Mouse (Mus musculus): ENCODE measurements around the gene Hic2. TPM values are rescaled to one million over a fixed set of nuclear protein-coding genes. Genes with fewer than 3 reads are reported as not detected.
"Not testable (repeated sequence)": the region's sequence is repeated elsewhere in the genome, so short reads cannot be mapped to it uniquely, and the experiment has no call there.

The Hic2 gene
- polyA plus RNA-seq, 1 experiment from 2014 or later, result 2.1 TPM

- Histone ChIP-seq H3K36me3 (ENCODE audit: control insufficient read depth, insufficient read depth, low read length) (no peaks in the 10 kb centered on the region), H3K4me1 (replicated peaks; ENCODE audit: control insufficient read depth, insufficient read depth) (no peaks in the 10 kb centered on the region), H3K4me2 (replicated peaks; ENCODE audit: low read depth) (no peak overlapping the region), H3K4me3 (ENCODE audit: low read depth, low read length) (no peak overlapping the region), H3K9ac (ENCODE audit: low read length) (no peak overlapping the region), H3K27ac (replicated peaks) (no peak overlapping the region), H3K9me3 (ENCODE audit: control insufficient read depth, low read length) (no peaks in the 10 kb centered on the region), H3K27me3 (ENCODE audit: control insufficient read depth, insufficient read depth, low read length) (no peaks in the 10 kb centered on the region)
- ATAC-seq (ENCODE audit: low FRiP score, low TSS enrichment), result no peak
- TF ChIP-seq CTCF (IDR thresholded peaks at IDR 0.05; ENCODE audit: low read depth) (no peak), EP300 (optimal IDR thresholded peaks at IDR 0.05) (no peak)
- DNase-seq (ENCODE audit: low spot score), result no peak
Observed at GRCm38 (mm10) chr16:17226496-17226895, 6.9 kb upstream of the Hic2 start.

DNA sequence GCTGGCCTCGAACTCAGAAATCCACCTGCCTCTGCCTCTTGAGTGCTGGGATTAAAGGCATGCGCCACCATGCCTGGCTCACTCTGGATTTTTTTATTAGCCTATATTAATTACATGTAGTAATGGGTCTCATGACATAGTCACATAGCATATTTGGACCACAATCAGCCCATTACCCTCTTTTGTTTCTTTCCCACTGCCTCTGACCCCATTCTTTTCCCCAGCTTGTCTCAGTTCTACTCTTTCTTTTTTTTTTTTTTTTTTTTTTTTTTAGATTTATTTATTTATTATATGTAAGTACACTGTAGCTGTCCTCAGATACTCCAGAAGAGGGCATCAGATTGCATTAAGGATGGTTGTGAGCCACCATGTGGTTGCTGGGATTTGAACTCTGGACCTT, 1.8 kb upstream of the Hic2 start:
- H3K9me3 ChIP-seq (ENCODE audit: control insufficient read depth, low read length); DNase-seq (ENCODE audit: low spot score); H3K36me3 ChIP-seq (ENCODE audit: control insufficient read depth, insufficient read depth, low read length); ATAC-seq (ENCODE audit: low FRiP score, low TSS enrichment); H3K4me2 ChIP-seq (replicated peaks; ENCODE audit: low read depth); H3K9ac ChIP-seq (ENCODE audit: low read length); H3K27ac ChIP-seq (replicated peaks); H3K4me3 ChIP-seq (ENCODE audit: low read depth, low read length); H3K27me3 ChIP-seq (ENCODE audit: control insufficient read depth, insufficient read depth, low read length): not testable (repeated sequence)
- H3K4me1 ChIP-seq (replicated peaks; ENCODE audit: control insufficient read depth, insufficient read depth), result peaks cover 10% of the 10 kb centered on the region
- 89% methylated on average over 2 of the region's 2 CpGs for WGBS

GRCm38 (mm10) chr16:17233702-17234498, 528 bp downstream of the Hic2 start:
- Histone ChIP-seq H3K4me3 (ENCODE audit: low read depth, low read length) (peak overlapping the region; percentile 97), H3K4me2 (replicated peaks; ENCODE audit: low read depth) (peak overlapping the region; percentile 98), H3K9ac (ENCODE audit: low read length) (peak overlapping the region; percentile 97), H3K27ac (replicated peaks) (peak overlapping the region; percentile 97), H3K27me3 (ENCODE audit: control insufficient read depth, insufficient read depth, low read length) (no peaks in the 10 kb centered on the region), H3K36me3 (ENCODE audit: control insufficient read depth, insufficient read depth, low read length) (no peaks in the 10 kb centered on the region), H3K9me3 (ENCODE audit: control insufficient read depth, low read length) (no peaks in the 10 kb centered on the region), H3K4me1 (replicated peaks; ENCODE audit: control insufficient read depth, insufficient read depth) (peaks cover 14% of the 10 kb centered on the region)
- TF ChIP-seq EP300 (optimal IDR thresholded peaks at IDR 0.05), result no peak
- TF ChIP-seq CTCF (IDR thresholded peaks at IDR 0.05; ENCODE audit: low read depth), result no peak
- peak; percentile 31 for ATAC-seq (ENCODE audit: low FRiP score, low TSS enrichment)
- WGBS, result 1% methylated on average over 44 of the region's 62 CpGs
- DNase-seq (ENCODE audit: low spot score), result peak; percentile 67

GRCm38 (mm10) chr16:17234499-17234895, 1.1 kb downstream of the Hic2 start:
- Histone ChIP-seq H3K4me3 (ENCODE audit: low read depth, low read length) (peak overlapping the region; percentile 97), H3K27me3 (ENCODE audit: control insufficient read depth, insufficient read depth, low read length) (no peaks in the 10 kb centered on the region), H3K4me1 (replicated peaks; ENCODE audit: control insufficient read depth, insufficient read depth) (peaks cover 14% of the 10 kb centered on the region), H3K4me2 (replicated peaks; ENCODE audit: low read depth) (peak overlapping the region; percentile 98), H3K27ac (replicated peaks) (peak overlapping the region; percentile 97), H3K36me3 (ENCODE audit: control insufficient read depth, insufficient read depth, low read length) (no peaks in the 10 kb centered on the region), H3K9me3 (ENCODE audit: control insufficient read depth, low read length) (no peaks in the 10 kb centered on the region), H3K9ac (ENCODE audit: low read length) (peak overlapping the region; percentile 97)
- ATAC-seq (ENCODE audit: low FRiP score, low TSS enrichment) (0 out of 2 replicates have a peak, but pooled peaks have one; percentile 3), DNase-seq (ENCODE audit: low spot score) (peak; percentile 73)
- 2% methylated on average over 12 of the region's 12 CpGs for WGBS
- no peak for TF ChIP-seq EP300 (optimal IDR thresholded peaks at IDR 0.05)
- no peak for TF ChIP-seq CTCF (IDR thresholded peaks at IDR 0.05; ENCODE audit: low read depth)

DNA sequence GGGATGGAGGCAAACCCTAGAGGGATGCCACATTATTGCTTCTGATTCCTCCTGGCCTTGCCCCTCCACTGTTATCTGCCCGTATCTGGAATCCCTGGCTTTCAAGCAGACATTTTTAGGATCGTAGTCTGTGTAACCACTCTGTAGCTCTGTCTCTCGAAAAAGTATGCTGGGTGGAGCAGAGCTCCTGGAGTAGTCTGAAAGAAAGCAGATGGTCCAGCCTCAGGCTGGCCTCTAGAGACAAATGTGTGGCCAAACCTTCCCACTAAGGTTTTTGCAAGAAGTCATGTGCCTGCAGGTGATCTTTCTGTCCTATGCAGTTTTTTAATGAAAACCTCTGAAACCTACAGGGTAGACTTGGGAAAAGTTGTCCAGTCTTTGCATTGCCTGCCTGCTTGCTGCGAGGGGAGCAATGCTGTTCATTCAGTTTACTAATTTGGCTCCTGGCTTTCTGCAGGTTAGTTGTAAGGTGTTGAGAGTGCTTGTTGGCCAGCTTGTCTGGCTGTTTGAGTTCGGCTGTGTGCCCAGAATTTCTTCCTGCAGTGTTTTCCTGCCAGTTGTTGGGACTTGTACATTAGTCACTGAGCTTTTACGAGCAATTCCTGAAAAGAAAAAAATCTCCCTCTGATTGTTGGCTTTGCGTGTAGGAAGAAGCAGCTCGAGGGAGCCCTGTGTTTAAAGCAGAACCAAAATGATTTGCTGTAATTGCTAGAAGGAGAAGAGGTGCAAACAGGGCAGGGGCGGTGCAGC, 1.7 kb downstream of the Hic2 start:
- DNase-seq (ENCODE audit: low spot score), result peak; percentile 48
- peaks cover 14% of the 10 kb centered on the region for H3K4me1 ChIP-seq (replicated peaks; ENCODE audit: control insufficient read depth, insufficient read depth)

GRCm38 (mm10) chr16:17237634-17238033, 4.3 kb downstream of the Hic2 start:
- Histone ChIP-seq H3K36me3 (ENCODE audit: control insufficient read depth, insufficient read depth, low read length) (no peaks in the 10 kb centered on the region), H3K4me1 (replicated peaks; ENCODE audit: control insufficient read depth, insufficient read depth) (peaks cover 14% of the 10 kb centered on the region)
- 69% methylated on average over 3 of the region's 3 CpGs for WGBS

More for the DNA sequence above, 1.7 kb downstream of the Hic2 start:
- H3K4me3 ChIP-seq (ENCODE audit: low read depth, low read length), result peak overlapping the region; percentile 97
- H3K4me2 ChIP-seq (replicated peaks; ENCODE audit: low read depth), result peak overlapping the region; percentile 98
- TF ChIP-seq CTCF (IDR thresholded peaks at IDR 0.05; ENCODE audit: low read depth) (no peak), EP300 (optimal IDR thresholded peaks at IDR 0.05) (peak; percentile 26)
- ATAC-seq (ENCODE audit: low FRiP score, low TSS enrichment), result no peak
- H3K27ac ChIP-seq (replicated peaks), result peak overlapping the region; percentile 97
- H3K9ac ChIP-seq (ENCODE audit: low read length), result peak overlapping the region; percentile 97
- no peaks in the 10 kb centered on the region for H3K9me3 ChIP-seq (ENCODE audit: control insufficient read depth, low read length)
- no peaks in the 10 kb centered on the region for H3K36me3 ChIP-seq (ENCODE audit: control insufficient read depth, insufficient read depth, low read length)
- H3K27me3 ChIP-seq (ENCODE audit: control insufficient read depth, insufficient read depth, low read length), result no peaks in the 10 kb centered on the region
- 13% methylated on average over 9 of the region's 9 CpGs for WGBS

More at GRCm38 (mm10) chr16:17237634-17238033, 4.3 kb downstream of the Hic2 start:
- no peak for TF ChIP-seq CTCF (IDR thresholded peaks at IDR 0.05; ENCODE audit: low read depth)
- no peak for TF ChIP-seq EP300 (optimal IDR thresholded peaks at IDR 0.05)
- DNase-seq (ENCODE audit: low spot score) (peak; percentile 46), ATAC-seq (ENCODE audit: low FRiP score, low TSS enrichment) (no peak)
- Histone ChIP-seq H3K27me3 (ENCODE audit: control insufficient read depth, insufficient read depth, low read length) (no peaks in the 10 kb centered on the region), H3K9ac (ENCODE audit: low read length) (no peak overlapping the region), H3K27ac (replicated peaks) (no peak overlapping the region), H3K4me3 (ENCODE audit: low read depth, low read length) (no peak overlapping the region), H3K9me3 (ENCODE audit: control insufficient read depth, low read length) (no peaks in the 10 kb centered on the region), H3K4me2 (replicated peaks; ENCODE audit: low read depth) (no peak overlapping the region)
